Mouse (Mus musculus): Measurements from ENCODE around the gene Frem2.

DNA sequence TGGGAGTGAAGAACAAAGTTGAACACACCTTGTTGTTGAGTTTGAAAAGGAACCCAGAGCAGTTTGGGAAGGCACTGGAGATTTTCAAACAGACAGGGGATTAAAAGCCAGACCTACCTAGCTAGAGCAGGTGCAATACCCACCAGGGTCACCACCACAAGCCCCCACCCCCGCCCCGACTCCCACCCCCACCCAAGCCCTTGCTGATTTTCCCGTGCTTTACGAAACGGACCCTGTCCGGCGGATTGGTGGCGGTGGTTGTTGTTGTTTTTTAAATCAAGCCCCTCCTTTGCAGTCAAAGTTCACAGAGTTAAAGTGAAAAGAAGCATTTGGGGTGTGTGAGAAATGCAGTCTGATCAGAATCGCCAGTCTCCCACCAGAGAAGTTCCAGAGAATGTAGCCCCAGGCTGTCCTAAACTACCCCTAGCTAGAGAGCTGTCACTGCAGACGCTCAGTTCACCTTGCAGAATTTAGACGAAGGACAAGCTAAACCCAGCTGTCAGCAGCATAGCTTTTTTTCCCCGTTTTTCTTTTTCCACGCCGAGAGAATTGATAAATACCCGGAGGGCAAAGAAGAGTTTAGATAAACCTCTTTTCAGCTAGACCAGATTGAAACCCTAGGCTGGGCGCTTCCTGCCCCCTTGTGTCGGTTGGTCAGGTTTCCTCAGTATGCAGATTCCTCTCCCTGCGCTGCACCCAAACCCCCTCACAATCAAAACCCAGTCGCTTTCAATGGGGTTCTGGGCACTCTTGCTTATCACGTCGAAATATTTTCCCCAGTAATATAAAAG is 784 bp upstream of the Frem2 start:
- TF ChIP-seq CTCF (IDR thresholded peaks at IDR 0.05) (peak; percentile 73), POLR2A (IDR thresholded peaks at IDR 0.05; ENCODE audit: insufficient read depth, low read depth, low read length) (no peak), EP300 (IDR thresholded peaks at IDR 0.05; ENCODE audit: insufficient read depth, low read depth, low read length) (no peak)
